Mouse (Mus musculus) myocyte (in vitro differentiated cells): ENCODE data around the gene Nectin3.

ENCODE experiments used
- MYOG ChIP-seq, 3 experiments: IDR thresholded peaks; one replicate each; pipeline ENCODE4 v1.6.1; 2011; ENCODE audit warnings: control low read depth in 2 of 3, low read depth in 2 of 3, mild to moderate bottlenecking in 2 of 3; ENCODE audit not compliant: insufficient read length in 2 of 3, control insufficient read depth in 1 of 3, insufficient read depth in 1 of 3
- SRF ChIP-seq: IDR thresholded peaks from one replicate; pipeline ENCODE4 v1.6.1; 2011; ENCODE audit warnings: low read depth; ENCODE audit not compliant: control insufficient read depth, insufficient read length
- USF1 ChIP-seq: IDR thresholded peaks from one replicate; pipeline ENCODE4 v1.6.1; 2011; ENCODE audit warnings: low read depth, mild to moderate bottlenecking, control low read depth, moderate library complexity

DNA sequence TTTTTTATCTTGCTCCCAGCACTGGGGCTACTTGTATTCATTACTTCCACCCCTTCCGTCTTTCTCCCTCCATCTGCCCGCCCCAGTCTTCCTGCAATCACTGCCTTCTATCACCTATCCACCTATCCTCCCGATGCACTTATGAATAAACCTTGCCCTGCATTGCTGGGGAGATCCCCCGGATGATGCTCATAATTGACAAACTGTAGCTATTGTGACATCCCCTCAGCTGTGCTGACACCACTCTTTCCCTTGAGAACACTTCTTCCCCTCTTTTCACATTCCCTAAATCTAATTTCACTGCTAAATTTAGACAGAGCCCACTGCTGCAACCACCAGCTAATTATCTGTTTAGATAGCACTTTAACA lies at the start of gene Nectin3:
- TF ChIP-seq MYOG (IDR thresholded peaks at IDR 0.05; ENCODE audit: control insufficient read depth in 1 of 3, insufficient read depth in 1 of 3, insufficient read length in 2 of 3, low read depth in 2 of 3) (no peak), USF1 (no peak), SRF (no peak)
